10 mouse cellular contexts compared by ENCODE assay signal in the genomic region with DNA sequence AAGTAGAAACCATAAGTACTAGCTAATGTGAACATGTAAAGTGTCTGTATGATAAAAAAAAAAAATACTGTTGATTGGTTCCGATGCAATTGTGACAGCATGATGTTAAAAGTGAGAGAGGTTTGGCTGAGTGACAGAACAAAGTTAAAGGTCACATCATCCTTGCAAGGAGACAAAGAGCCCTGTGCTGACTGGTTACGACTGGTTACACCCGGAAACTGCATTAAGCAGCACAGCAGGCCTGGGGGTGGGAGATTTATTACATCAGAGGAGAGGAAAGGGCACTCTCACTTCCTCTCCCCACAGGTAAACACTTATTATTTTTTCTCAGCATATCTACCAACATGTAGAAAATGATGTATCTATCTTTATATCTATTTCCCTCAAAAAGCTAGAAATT.
DNase-seq lines count a peak whose midpoint lies in the region; ATAC-seq lines count a peak whose summit lies in the region.
"Had no signal": no experiment of that assay in that cellular context is flagged by ENCODE, and none has a peak within 500 bp of the region (broad histone marks: within the 10 kb centered on the region; RNA-seq: fewer than 3 reads in every experiment).

No protein-coding gene starts in this region.

- H3K4me1 ChIP-seq in kidney, embryonic 14.5 days (ENCODE audit: control insufficient read depth, insufficient read depth, low read length) = no peaks in the 10 kb centered on the region
- 0 out of 2 replicates have a peak, but pooled peaks cover 5% of the 10 kb centered on the region for H3K4me1 ChIP-seq in embryonic facial prominence, embryonic 10.5 days
- peaks cover 2% of the 10 kb centered on the region; the same call in 1 of the 2 replicates for H3K4me1 ChIP-seq in limb, embryonic 10.5 days

- no peaks in the 10 kb centered on the region for H3K9me3 ChIP-seq in kidney, embryonic 14.5 days (ENCODE audit: control insufficient read depth, low read length)
- H3K9me3 ChIP-seq in embryonic facial prominence, embryonic 10.5 days = no peaks in the 10 kb centered on the region
- H3K9me3 ChIP-seq in limb, embryonic 10.5 days (replicated peaks) = no peaks in the 10 kb centered on the region

- H3K27me3 ChIP-seq in kidney, embryonic 14.5 days (ENCODE audit: control insufficient read depth, insufficient read depth, low read length) = no peaks in the 10 kb centered on the region
- H3K27me3 ChIP-seq in embryonic facial prominence, embryonic 10.5 days (replicated peaks; ENCODE audit: low read depth, poor library complexity, severe bottlenecking) = no peaks in the 10 kb centered on the region
- H3K27me3 ChIP-seq in limb, embryonic 10.5 days (ENCODE audit: low read depth, poor library complexity, severe bottlenecking) = no peaks in the 10 kb centered on the region

- no peak overlapping the region for H3K4me2 ChIP-seq in kidney, embryonic 14.5 days (replicated peaks; ENCODE audit: low read depth, low read length)

- no peak for ATAC-seq in kidney, embryonic 14.5 days (ENCODE audit: low FRiP score, low TSS enrichment)

- DNase-seq in kidney, adult 18-20 months = peak; percentile 6
- peak; percentile 89 for DNase-seq in R1 (ENCODE audit: low read depth, low spot score)
- DNase-seq in embryonic facial prominence, embryonic 10.5 days (ENCODE audit: low spot score) = peak; percentile 41
- DNase-seq in limb, embryonic 10.5 days (ENCODE audit: low spot score) = peak; percentile 43
- DNase-seq in heart, adult 11 months = no peak
- no peak for DNase-seq in gastrocnemius, postnatal 25 days
- DNase-seq: cerebellum, adult 9-10 months; heart, postnatal 4 days; retina, postnatal 1 day had no signal

- no peak overlapping the region for H3K4me3 ChIP-seq in kidney, embryonic 14.5 days (ENCODE audit: low read length)
- H3K4me3 ChIP-seq in embryonic facial prominence, embryonic 10.5 days = no peak overlapping the region
- no peak overlapping the region for H3K4me3 ChIP-seq in limb, embryonic 10.5 days

- H3K36me3 ChIP-seq in kidney, embryonic 14.5 days (ENCODE audit: control insufficient read depth, insufficient read depth, low read length) = no peaks in the 10 kb centered on the region
- no peaks in the 10 kb centered on the region for H3K36me3 ChIP-seq in embryonic facial prominence, embryonic 10.5 days (replicated peaks)
- H3K36me3 ChIP-seq in limb, embryonic 10.5 days = no peaks in the 10 kb centered on the region

- H3K9ac ChIP-seq in kidney, embryonic 14.5 days (ENCODE audit: low read depth, low read length) = no peak overlapping the region

- WGBS in kidney, embryonic 14.5 days = 15% methylated on average over 3 of the region's 3 CpGs
- 14% methylated on average over 3 of the region's 3 CpGs for WGBS in embryonic facial prominence, embryonic 10.5 days
- 22% methylated on average over 3 of the region's 3 CpGs for WGBS in limb, embryonic 10.5 days

- no peak overlapping the region for H3K27ac ChIP-seq in kidney, embryonic 14.5 days (ENCODE audit: low read depth, low read length)
- no peak overlapping the region for H3K27ac ChIP-seq in embryonic facial prominence, embryonic 10.5 days (replicated peaks)
- no peak overlapping the region for H3K27ac ChIP-seq in limb, embryonic 10.5 days

Comparison
In these comparisons a context has a peak if more than half of its experiments do, and no peak if none do; other contexts are left out.
1. DNase-seq: peak in kidney, adult 18-20 months (single experiment), R1 (single experiment), embryonic facial prominence, embryonic 10.5 days (single experiment) and limb, embryonic 10.5 days (single experiment); none in heart, adult 11 months (single experiment) and gastrocnemius, postnatal 25 days (single experiment).